Mouse (Mus musculus) ZHBTc4 (cell line): ENCODE data around the gene Rps6kb2.
A peak's percentile ranks its signal among the peaks of the same experiment; 100 is the strongest.

Experiments used
- DNase-seq: peaks from one replicate; pipeline ENCODE4 v3.0.0-alpha.2; 2011; ENCODE audit warnings: low read depth, low spot score

Rps6kb2 gene

GRCm38 (mm10) chr19:4189051-4189620, 26.0 kb upstream of the Rps6kb2 start:
- no peak for DNase-seq

DNA sequence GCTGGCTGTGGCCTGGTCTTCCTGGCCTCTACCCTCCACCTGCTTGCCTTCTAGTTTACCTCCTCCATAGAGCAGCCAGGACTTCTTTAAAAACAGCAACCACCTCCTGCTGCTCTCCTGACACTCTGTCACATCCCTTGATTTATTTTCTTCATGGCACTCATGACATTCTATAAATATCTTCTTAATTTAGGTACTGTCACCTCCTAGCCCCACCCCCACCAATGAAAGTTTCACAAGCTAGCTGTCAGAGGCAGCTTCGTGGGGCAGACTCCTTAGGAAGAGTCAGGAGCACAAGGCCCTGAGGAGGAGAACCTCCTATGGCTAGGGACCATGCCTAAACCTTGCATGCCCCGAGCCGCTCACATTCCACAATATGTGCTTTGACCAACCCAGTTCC, 24.1 kb upstream of the Rps6kb2 start:
- DNase-seq = no peak

DNA sequence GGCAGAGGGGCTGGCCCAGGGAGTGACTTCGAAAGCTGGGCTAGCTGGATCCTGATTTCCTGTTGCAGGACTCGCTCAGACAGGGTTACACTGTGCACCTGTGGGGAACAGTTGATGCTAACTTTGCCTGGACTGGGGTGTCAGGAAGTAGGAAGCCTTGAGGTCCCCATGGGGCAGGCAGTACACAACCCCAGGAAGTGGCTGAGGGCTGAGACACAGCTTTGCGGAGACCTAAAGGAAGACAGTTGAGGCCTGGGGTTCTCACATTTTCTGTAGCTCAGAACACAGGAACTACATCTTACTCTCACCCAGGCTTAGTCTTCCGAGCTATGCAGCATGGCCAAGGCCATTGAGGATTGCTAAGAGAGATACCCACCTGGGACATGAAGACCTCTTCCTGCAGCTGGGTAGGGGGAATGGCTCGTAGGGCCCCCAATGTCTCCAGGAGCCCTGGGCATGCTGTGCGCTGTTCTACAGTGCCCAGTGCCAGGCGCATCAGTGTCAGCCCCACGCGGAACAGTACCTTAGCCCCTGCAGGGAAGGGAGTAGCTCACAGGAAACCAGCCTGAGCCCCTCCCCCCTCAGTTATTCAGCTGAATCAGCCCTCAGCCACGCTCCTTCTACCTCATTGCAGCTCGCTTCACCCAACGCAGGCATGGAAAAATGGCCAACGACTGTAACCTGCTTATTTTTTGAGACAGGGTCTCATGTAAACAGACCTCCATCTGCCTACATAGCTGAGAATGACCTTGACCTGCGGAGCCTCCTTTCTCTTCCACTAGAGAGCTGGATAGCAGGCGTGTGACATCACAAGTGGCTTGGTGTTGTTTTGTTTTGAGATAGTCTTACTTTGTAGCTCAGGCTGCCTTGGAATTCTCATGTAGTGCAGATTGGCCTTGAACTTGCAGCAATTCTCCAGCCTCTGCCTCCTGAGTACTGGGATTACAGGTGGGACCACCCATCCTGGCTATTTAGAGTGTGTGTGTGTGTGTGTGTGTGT, 22.1 kb upstream of the Rps6kb2 start:
- peak; percentile 61 for DNase-seq

DNA sequence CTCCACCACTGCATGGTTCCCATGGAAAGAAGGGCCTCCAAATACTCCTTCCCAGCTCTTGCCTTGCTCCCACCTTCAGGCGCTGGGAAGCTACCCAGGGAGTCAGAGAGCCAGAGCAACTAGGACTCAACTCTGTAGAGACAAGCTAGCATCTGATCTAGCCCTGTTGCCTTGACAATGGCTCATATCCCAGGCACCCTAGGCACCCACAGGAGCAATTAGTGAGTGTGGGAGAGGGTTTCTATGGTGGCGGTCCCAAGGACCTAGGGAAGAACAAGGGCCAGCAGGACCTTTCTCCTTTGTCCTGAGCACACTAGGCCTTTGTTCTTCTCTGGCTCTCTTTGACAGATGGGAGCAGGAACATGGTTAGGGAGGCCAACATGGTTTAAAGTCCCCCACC, 20.5 kb upstream of the Rps6kb2 start:
- no peak for DNase-seq

GRCm38 (mm10) chr19:4181892-4182291, 18.7 kb upstream of the Rps6kb2 start:
- peak; percentile 71 for DNase-seq

GRCm38 (mm10) chr19:4180411-4180810, 17.3 kb upstream of the Rps6kb2 start:
- no peak for DNase-seq

DNA sequence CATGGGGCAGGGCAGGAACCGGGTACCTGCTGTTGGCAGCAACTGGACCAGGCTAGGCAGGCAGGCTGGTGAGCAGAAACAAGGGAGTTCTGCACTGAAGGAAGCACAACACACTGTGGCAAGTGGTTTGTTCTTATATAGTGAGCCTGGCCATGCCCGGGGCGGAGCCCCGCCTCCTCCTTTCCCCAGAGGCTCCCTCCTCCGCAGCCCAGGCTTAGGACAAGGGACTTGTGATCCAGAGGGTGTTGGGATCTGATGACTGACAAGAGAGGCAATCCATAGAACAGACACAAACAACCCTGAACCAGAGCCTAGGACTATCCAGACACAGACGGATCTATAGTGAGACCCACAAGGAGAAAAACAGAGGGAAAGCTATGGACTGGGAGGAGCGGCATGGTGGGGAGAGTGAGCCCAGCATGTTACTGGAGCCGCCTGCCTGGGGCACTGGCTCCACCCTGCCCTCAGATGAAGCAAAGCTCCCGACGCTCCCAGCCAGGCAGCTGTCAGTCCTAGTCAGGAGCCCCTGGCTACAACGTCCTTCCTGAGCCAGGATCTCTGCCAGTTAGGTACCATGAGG, 12.3 kb upstream of the Rps6kb2 start, which contains the start of gene Carns1:
Carns1 (minus strand) TSS at position 112 of the 580 bp plus-strand sequence.
- DNase-seq = peak; percentile 57

DNA sequence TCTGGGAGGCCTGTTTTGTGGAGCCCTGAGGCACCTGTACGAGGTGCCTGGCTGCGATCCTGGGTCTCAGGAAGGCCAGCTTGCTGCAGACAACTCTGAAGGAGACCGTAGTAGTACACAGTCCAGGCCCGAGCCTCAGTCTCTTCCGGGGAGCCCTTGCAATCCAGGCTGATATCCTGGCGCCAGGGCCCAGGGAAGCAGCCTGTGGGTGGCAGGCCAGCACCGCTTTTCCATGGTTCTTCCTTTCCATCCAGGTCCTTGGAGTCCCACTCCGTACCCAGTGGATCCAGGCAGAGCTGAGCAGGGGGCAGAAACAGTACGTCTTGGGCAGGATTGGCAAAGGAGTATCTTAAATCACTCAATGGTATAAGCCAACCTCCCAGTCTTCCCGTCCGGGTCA, 9.8 kb upstream of the Rps6kb2 start:
- DNase-seq = no peak

DNA sequence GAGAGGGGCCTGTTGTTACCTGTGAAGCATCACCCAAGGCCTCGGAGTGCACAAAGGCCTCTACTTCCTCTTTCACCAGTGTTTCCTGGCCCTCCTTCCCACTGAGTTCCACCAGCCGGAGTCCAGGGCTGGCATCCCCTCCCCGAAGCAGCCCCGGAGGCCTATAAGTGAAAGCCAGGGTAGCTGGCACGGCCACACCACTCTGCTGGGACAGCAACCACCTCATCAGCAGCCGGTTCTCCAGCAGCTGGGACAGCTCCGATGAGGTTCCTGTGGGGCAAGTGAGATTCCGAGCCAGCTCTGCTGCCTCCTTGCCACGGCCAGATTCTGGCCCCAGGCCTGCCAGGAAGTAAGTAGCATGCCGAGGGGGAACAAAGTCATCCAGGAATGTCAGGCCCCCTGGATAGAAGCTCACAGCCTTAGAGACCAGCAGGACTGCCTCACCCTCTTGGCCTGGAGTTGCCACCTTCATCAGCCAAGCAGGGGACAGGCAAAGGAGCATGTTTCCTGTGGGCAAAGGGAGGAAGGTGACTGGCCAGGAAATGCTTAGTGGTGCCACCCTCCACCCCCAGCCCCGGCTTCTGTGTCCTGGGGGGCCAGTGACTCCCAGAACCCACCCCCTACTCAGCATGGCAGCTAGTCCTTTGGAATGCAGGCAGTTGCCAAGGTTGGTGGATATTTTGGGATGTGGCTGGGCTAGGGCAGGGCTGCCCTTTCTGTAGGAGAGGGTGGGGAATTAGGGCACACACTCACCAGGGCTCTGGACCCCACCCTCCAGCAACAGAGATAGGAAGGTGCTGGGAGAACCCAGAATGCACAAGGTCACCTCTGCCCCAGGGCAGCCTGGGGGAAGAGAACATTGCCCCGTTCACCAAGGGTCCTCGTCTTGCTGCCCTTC, 8.5 kb upstream of the Rps6kb2 start:
- no peak for DNase-seq

GRCm38 (mm10) chr19:4170723-4171392, 7.7 kb upstream of the Rps6kb2 start:
- no peak for DNase-seq

DNA sequence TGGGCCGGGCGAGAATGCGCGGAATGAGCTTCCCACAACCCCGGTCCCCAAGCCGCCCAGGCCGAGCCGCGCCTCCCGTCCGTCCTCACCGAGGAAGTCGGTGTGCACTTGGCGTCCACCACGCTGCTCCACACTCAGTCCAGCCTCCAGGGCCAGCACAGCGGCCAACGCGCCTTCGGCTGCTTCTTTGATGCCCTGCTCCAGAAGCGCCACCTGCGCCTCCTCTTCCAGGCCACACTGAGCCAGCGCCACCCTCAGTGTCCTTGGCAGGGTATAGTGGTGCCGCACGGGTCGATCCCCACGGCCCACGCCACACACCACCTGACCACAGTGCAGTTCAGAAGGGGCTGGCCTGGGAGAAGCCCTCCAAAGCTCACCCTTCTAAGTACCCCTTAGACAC, 6.7 kb upstream of the Rps6kb2 start:
- no peak for DNase-seq

- DNase-seq = peak; percentile 99
Measured at GRCm38 (mm10) chr19:4169378-4169784, 6.2 kb upstream of the Rps6kb2 start.

DNA sequence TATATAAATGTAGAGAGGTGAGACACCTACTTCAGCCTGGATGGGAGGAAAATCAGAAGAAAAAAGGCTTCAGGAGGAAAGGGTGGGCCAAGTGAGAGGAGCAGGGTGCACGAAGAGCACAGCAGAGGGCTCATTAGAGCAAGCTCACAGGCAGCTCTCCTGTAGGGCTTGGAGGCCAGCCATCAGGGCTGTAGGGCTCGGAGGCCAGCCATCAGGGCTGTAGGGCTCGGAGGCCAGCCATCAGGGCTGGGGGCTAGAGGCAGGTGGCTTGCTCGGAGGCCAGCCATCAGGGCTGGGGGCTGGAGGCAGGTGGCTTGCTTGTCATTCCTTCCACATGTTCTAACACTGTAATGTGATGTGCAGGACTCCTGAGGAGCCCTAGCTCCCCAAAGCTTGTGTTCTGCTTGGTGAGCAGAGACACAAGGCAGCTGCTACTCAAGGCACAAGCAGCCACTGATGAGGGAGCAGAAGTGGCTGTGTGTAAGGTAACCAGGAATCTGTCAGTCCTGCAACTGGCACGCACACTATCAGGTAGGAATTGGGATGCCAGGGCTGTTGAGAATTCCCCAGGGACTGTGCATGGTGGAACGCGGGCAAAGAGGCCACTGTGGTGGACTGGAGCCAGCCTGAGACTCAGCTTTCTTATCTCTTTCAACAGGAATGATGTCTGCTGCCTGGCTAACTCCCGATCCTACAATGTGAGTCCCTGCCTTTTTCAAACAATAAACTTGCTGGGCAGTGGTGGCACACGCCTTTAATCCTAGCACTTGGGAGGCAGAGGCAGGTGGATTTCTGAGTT, 3.7 kb upstream of the Rps6kb2 start:
- no peak for DNase-seq

GRCm38 (mm10) chr19:4164721-4165120, 1.6 kb upstream of the Rps6kb2 start:
- no peak for DNase-seq

DNA sequence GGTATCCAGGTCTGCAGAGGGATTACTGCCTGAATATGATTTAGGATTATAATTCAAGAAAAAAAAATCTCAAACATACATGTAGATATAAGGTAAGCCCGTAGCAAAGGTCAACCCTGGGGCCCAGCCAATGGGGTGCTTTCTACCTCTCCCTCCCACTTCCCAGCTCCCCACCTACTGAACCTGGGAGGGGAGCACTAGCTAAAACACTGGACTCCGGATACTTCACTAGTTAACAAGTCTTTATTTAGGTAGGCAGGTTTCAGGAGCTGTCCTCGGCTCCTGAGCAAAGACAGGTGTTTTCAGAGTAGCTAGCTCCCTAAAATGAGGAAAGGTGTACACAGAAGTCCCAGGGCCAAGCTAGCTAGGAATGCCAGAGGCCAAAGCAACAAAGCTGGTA, 946 bp upstream of the Rps6kb2 start:
- no peak for DNase-seq

GRCm38 (mm10) chr19:4163543-4163887, 361 bp upstream of the Rps6kb2 start:
- no peak for DNase-seq

GRCm38 (mm10) chr19:4159049-4159448, 4.1 kb downstream of the Rps6kb2 start:
- DNase-seq = no peak

DNA sequence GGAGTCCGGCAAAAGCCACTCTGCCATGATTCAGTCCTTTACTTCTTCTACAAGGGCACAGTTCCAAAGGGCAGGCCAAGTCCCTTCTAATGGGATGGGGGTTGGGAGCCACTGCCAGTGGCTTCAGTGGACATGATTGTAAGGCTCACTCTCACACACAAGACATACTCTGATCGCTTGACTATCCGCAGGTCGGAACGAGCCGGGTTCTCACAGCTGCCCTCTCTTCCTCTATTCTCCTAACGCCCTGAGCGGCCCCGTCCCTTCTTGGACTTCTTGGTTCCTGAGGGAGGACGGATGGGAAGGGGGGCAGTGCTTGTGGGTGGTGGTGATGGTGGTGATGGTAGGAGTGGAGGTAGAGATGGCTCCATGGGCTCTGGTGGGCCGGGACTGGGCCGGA, 6.4 kb downstream of the Rps6kb2 start:
- DNase-seq = no peak

GRCm38 (mm10) chr19:4156073-4156579, 7.0 kb downstream of the Rps6kb2 start:
- no peak for DNase-seq
